Mouse (Mus musculus) liver, adult 2 months (tissue): ENCODE data around the gene Cstf3.

ENCODE experiments used
- CTCF ChIP-seq: fragments of 200-500 bp; IDR thresholded peaks from 2 replicates; pipeline ENCODE4 v1.5.1; 2011; ENCODE audit warnings: low read depth, low read length, control low read depth
- POLR2A ChIP-seq: fragments of 200-500 bp; IDR thresholded peaks from 2 replicates; pipeline ENCODE4 v1.6.1; 2011; ENCODE audit warnings: low read length, control low read depth; ENCODE audit not compliant: insufficient read depth; ENCODE audit errors: extremely low read depth

DNA sequence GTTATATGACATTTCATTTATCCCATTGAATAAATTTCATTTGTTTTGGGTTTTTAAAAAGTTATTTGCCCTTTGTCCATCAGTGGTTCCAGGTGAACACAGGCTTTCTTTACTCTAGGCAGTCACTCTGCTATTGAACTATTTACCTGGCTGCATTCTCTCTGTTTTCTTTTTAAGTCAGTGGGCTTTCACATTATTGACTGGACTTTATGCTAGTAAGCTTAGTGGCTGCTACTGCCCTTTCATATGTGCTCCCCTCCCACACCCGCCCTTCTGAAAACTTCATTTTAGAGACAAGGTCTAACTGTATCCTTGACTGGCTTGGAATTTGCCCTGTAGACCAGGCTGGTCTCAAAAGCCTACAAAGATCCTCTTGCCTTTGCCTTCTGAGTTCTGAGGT lies 15.2 kb downstream of the Cstf3 start:
- TF ChIP-seq CTCF (no peak), POLR2A (no peak)
